Comparison of ENCODE assay signal across 20 mouse cellular contexts in genomic region chr12:10461796-10462195, GRCm38 (mm10).
"Had no signal": no experiment of that assay in that cellular context is flagged by ENCODE, and none has a peak within 500 bp of the region (broad histone marks: within the 10 kb centered on the region; RNA-seq: fewer than 3 reads in every experiment).

No protein-coding gene starts in this region.

- H3K4me3 ChIP-seq: lung, embryonic 15.5 days; megakaryocyte, embryonic 14.5 days; myocyte; neural tube, embryonic 13.5 days; neural tube, embryonic 15.5 days had no signal

- H3K36me3 ChIP-seq: lung, embryonic 15.5 days; neural tube, embryonic 13.5 days; neural tube, embryonic 15.5 days had no signal

- H3K27me3 ChIP-seq: lung, embryonic 15.5 days; megakaryocyte, embryonic 14.5 days; neural tube, embryonic 13.5 days; neural tube, embryonic 15.5 days had no signal

- H3K27ac ChIP-seq: lung, embryonic 15.5 days; macrophage; neural tube, embryonic 13.5 days; neural tube, embryonic 15.5 days had no signal

- H3K4me1 ChIP-seq: lung, embryonic 15.5 days; megakaryocyte, embryonic 14.5 days; neural tube, embryonic 13.5 days; neural tube, embryonic 15.5 days had no signal

- H3K9me3 ChIP-seq: lung, embryonic 15.5 days; megakaryocyte, embryonic 14.5 days; neural tube, embryonic 13.5 days; neural tube, embryonic 15.5 days had no signal

- H3K4me2 ChIP-seq: lung, embryonic 15.5 days; midbrain, embryonic 11.5 days; neural tube, embryonic 13.5 days; neural tube, embryonic 15.5 days had no signal

- ATAC-seq: liver, postnatal 0 days; midbrain, embryonic 16.5 days had no signal

- H3K9ac ChIP-seq: liver, postnatal 0 days; lung, embryonic 15.5 days; neural tube, embryonic 13.5 days; neural tube, embryonic 15.5 days had no signal

- DNase-seq: liver, postnatal 0 days; lung, adult 2 months; lung, postnatal 10 days; midbrain, embryonic 14.5 days; retina, postnatal 1 day; right cerebral cortex, adult 18-20 months; right cerebral cortex, postnatal 25 days; right cerebral cortex, postnatal 4 days; spleen, adult 18-20 months; thymus, adult 18-20 months; thymus, postnatal 14 days; thymus, postnatal 36 days had no signal
